Mouse (Mus musculus): ENCODE data around the gene Fam168b.
A peak's percentile ranks its signal among the peaks of the same experiment; 100 is the strongest.

Gene Fam168b

GRCm38 (mm10) chr1:34842887-34843618, at the start of gene Fam168b:
TSS of gene Fam168b (minus strand) at chr1:34843065.
- DNase-seq (ENCODE audit: low read depth, low spot score) = peak; percentile 76

- no peak for DNase-seq (ENCODE audit: low read depth, low spot score)
Measured at GRCm38 (mm10) chr1:34892466-34892865, 49.6 kb upstream of the Fam168b start.

- peak; percentile 61 for DNase-seq (ENCODE audit: low read depth, low spot score)
Measured at GRCm38 (mm10) chr1:34891559-34892289, 48.9 kb upstream of the Fam168b start.

- no peak for DNase-seq (ENCODE audit: low read depth, low spot score)
Measured at GRCm38 (mm10) chr1:34883776-34884175, 40.9 kb upstream of the Fam168b start.

- no peak for DNase-seq (ENCODE audit: low read depth, low spot score)
Measured at GRCm38 (mm10) chr1:34879611-34880010, 36.7 kb upstream of the Fam168b start.

- DNase-seq (ENCODE audit: low read depth, low spot score) = no peak
Measured at GRCm38 (mm10) chr1:34873551-34873950, 30.7 kb upstream of the Fam168b start.

- no peak for DNase-seq (ENCODE audit: low read depth, low spot score)
Measured at GRCm38 (mm10) chr1:34871170-34871569, 28.3 kb upstream of the Fam168b start.

- DNase-seq (ENCODE audit: low read depth, low spot score) = no peak
Measured at GRCm38 (mm10) chr1:34869231-34869630, 26.4 kb upstream of the Fam168b start.

GRCm38 (mm10) chr1:34868391-34868790, 25.5 kb upstream of the Fam168b start:
- no peak for DNase-seq (ENCODE audit: low read depth, low spot score)

GRCm38 (mm10) chr1:34867574-34867955, 24.7 kb upstream of the Fam168b start:
- DNase-seq (ENCODE audit: low read depth, low spot score) = no peak

- DNase-seq (ENCODE audit: low read depth, low spot score) = peak; percentile 95
Measured at GRCm38 (mm10) chr1:34866815-34867573, 24.1 kb upstream of the Fam168b start.

GRCm38 (mm10) chr1:34865866-34866265, 23.0 kb upstream of the Fam168b start:
- DNase-seq (ENCODE audit: low read depth, low spot score) = no peak

GRCm38 (mm10) chr1:34864243-34864642, 21.4 kb upstream of the Fam168b start:
- no peak for DNase-seq (ENCODE audit: low read depth, low spot score)

- no peak for DNase-seq (ENCODE audit: low read depth, low spot score)
Measured at GRCm38 (mm10) chr1:34863323-34863722, 20.5 kb upstream of the Fam168b start.

GRCm38 (mm10) chr1:34862877-34863276, 20.0 kb upstream of the Fam168b start:
- no peak for DNase-seq (ENCODE audit: low read depth, low spot score)

GRCm38 (mm10) chr1:34860205-34860604, 17.3 kb upstream of the Fam168b start:
- no peak for DNase-seq (ENCODE audit: low read depth, low spot score)

- no peak for DNase-seq (ENCODE audit: low read depth, low spot score)
Measured at GRCm38 (mm10) chr1:34859761-34860160, 16.9 kb upstream of the Fam168b start.

- no peak for DNase-seq (ENCODE audit: low read depth, low spot score)
Measured at GRCm38 (mm10) chr1:34858671-34859070, 15.8 kb upstream of the Fam168b start.

- no peak for DNase-seq (ENCODE audit: low read depth, low spot score)
Measured at GRCm38 (mm10) chr1:34855056-34855739, 12.3 kb upstream of the Fam168b start.

- no peak for DNase-seq (ENCODE audit: low read depth, low spot score)
Measured at GRCm38 (mm10) chr1:34853786-34854185, 10.9 kb upstream of the Fam168b start.

- no peak for DNase-seq (ENCODE audit: low read depth, low spot score)
Measured at GRCm38 (mm10) chr1:34852116-34852878, 9.4 kb upstream of the Fam168b start.
